20 mouse cellular contexts compared by ENCODE assay signal in genomic region chr16:25293753-25294152, GRCm38 (mm10). TPM values are rescaled to one million over a fixed set of nuclear protein-coding genes. Genes with fewer than 3 reads are reported as not detected.
"Had no signal": no experiment of that assay in that cellular context is flagged by ENCODE, and none has a peak within 500 bp of the region (broad histone marks: within the 10 kb centered on the region; RNA-seq: fewer than 3 reads in every experiment).

No protein-coding gene starts in this region.

- DNase-seq: liver, postnatal 0 days; lung, adult 2 months; lung, postnatal 14 days; lung, postnatal 36 days; right cerebral cortex, postnatal 14 days; spleen, adult 18-20 months; thymus, adult 18-20 months; thymus, postnatal 14 days; thymus, postnatal 36 days had no signal

- H3K36me3 ChIP-seq: lung, embryonic 15.5 days; midbrain, embryonic 13.5 days; midbrain, embryonic 15.5 days; neural tube, embryonic 12.5 days had no signal

- ATAC-seq: liver, postnatal 0 days; lung, postnatal 0 days; midbrain, embryonic 13.5 days; midbrain, embryonic 15.5 days had no signal

- H3K4me2 ChIP-seq: lung, embryonic 15.5 days; midbrain, embryonic 11.5 days; midbrain, embryonic 13.5 days; midbrain, embryonic 15.5 days; neural tube, embryonic 12.5 days had no signal

- H3K27me3 ChIP-seq: lung, embryonic 15.5 days; megakaryocyte, embryonic 14.5 days; midbrain, embryonic 13.5 days; midbrain, embryonic 15.5 days; neural tube, embryonic 12.5 days had no signal

- H3K4me3 ChIP-seq: lung, embryonic 15.5 days; megakaryocyte, embryonic 14.5 days; midbrain, embryonic 13.5 days; midbrain, embryonic 15.5 days; neural tube, embryonic 12.5 days had no signal

- H3K9ac ChIP-seq: liver, postnatal 0 days; lung, embryonic 15.5 days; midbrain, embryonic 13.5 days; midbrain, embryonic 15.5 days; neural tube, embryonic 12.5 days had no signal

- H3K27ac ChIP-seq: lung, embryonic 15.5 days; macrophage; midbrain, embryonic 13.5 days; midbrain, embryonic 15.5 days; neural tube, embryonic 12.5 days had no signal

- H3K9me3 ChIP-seq: lung, embryonic 15.5 days; megakaryocyte, embryonic 14.5 days; midbrain, embryonic 13.5 days; midbrain, embryonic 15.5 days; neural tube, embryonic 12.5 days had no signal

- H3K4me1 ChIP-seq: lung, embryonic 15.5 days; megakaryocyte, embryonic 14.5 days; midbrain, embryonic 13.5 days; midbrain, embryonic 15.5 days; neural tube, embryonic 12.5 days had no signal

RNA-seq across cellular contexts. Expression of gene Tprg, which starts 7.1 kb away (rescaled TPM):
- polyA plus RNA-seq: liver, postnatal 0 days; macrophage; midbrain, embryonic 11.5 days; midbrain, embryonic 13.5 days; midbrain, postnatal 0 days; neural tube, embryonic 12.5 days; neural tube, embryonic 14.5 days; small intestine, adult 2 months had no signal
